Mouse (Mus musculus) cerebellum, adult (tissue): ENCODE results near the gene Hectd2.

Experiments used
- ATAC-seq: cut with Nextera tagmentation; 2 replicates; pipeline ENCODE4 v1.9.2; 2017; ENCODE audit warnings: mild to moderate bottlenecking, moderate library complexity, mixed read lengths; ENCODE audit not compliant: insufficient number of reproducible peaks, low FRiP score, low TSS enrichment

Hectd2 gene

DNA sequence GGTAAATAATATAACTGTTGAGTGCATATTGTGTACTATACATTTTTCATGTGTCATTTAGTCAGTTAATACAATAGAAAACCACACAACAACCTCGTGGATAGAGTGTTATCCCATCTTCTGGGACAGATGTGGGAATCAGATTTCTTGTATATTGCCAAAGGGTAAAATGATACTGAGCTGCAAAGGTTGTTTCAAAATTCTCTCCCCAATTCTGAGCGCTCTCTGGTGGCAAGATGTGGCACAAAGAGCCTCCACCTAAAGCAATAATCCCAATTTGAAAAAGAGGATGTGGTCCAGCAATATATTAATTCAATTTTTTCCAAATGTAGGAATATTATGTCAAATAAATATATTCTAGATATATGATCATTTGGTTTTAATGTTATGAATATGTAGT lies 5.7 kb downstream of the Hectd2 start:
- no peak for ATAC-seq

DNA sequence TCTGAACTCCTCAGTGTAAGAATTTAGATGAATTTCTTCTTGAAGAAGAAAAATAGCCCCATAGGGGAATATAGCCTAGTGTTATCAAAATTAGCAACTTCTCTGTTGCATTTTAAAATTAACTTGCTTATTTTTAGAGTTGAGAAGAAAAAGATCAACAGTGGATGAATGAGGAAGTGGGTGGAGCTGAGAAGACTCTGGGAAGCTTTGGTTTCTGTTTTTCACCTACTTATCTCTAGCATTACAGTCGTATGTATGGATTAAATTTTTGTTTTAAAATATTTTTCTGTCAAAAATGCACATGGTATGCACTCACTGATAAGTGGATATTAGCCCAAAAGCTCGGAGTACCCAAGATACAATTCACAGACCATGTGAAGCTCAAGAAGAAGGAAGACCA lies 6.7 kb downstream of the Hectd2 start:
- no peak for ATAC-seq

DNA sequence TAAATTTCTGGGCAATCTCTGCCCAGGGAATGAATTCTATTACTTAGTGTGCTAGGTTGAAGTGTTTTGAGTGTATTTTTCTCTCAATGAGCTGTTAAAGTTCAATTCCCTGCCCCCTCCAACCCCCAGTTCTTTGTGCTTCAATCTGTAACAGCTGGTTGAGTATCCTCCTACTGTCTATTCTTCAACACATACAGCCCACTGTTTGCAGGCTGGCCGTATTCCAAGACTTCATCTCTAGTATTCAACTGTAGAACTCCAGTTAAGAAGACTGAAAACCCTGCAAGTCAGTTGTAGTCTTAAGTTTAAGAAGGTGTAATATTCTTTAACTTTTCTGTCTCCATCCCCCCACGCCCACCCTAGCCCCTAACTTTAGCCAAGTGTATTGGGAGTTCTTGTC lies 10.0 kb downstream of the Hectd2 start:
- ATAC-seq = no peak

DNA sequence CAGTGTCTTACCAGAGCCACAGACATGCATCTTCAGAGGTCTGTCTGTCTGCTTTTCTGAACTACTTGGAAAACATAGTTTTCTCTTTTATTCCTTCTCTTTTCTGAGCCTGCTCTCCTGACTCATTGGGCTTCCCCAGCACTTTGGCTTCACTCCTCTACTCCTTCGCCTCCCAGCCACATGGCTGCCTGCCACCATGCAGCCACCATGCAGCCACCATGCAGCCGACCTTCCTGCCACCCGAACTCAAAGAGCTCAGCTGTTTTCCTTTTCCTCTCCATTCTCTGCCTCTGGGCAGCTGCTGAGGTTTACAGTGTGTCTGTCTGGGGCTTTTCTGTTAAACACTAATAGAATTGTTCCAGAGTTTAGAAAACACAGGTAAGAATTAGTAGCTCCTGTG lies 19.5 kb downstream of the Hectd2 start:
- no peak for ATAC-seq

DNA sequence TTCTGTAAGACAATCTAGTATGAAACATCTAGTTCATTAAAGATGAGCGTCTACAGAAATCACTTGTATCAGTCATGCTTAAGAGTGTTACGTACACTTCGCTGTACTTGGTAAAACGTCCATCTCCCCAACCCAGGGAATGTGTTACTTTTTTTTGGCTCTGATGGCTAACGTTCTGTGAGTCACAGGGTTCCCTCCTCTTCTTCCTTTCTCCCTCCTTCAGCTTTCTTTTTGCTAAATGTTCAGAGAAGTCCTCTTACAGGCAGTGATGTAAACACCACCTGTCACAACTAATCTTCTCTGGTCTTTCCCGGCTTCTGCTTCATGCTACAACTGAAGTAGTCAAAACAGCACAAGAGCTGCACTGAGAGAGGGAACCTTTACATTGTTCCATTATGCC lies 20.7 kb downstream of the Hectd2 start:
- ATAC-seq = no peak

DNA sequence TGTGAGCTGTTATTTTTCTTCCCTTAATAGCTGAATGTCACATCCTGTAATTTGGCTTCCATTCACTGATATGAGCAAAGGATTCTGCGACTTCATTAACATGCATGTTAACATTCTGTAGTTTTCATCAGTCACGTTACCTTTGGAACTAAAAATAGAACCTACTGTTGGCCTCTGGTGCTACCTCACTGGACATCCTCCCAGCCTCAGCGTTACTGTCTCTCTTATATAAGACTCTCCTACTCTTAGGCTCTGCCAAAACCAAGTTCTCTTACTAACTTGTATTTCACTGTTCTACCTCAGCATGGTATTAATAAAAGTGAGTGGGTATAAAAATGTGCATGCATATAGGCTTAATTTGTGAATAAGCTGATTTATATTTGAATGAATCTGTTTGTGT lies 26.4 kb downstream of the Hectd2 start:
- 0 out of 2 replicates have a peak, but pooled peaks have one; percentile 58 for ATAC-seq

DNA sequence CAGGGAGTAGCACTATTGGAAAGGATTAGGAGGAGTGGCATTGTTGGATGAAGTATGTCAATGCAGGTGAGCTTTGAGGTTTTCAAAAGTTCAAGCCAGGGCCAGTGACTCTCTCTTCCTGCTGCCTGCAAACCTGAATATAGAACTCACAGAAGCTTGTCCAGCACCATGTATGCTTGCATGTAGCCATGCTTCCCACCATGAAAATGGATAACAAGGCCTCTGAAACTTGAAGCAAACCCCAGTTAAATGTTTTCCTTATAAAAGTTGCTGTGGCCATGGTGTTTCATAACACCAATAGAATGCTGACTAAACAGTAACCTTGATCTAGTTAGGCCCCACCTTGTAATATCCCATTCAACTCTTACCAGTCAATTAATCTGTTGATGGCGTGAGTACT lies 27.7 kb downstream of the Hectd2 start:
- ATAC-seq = no peak

DNA sequence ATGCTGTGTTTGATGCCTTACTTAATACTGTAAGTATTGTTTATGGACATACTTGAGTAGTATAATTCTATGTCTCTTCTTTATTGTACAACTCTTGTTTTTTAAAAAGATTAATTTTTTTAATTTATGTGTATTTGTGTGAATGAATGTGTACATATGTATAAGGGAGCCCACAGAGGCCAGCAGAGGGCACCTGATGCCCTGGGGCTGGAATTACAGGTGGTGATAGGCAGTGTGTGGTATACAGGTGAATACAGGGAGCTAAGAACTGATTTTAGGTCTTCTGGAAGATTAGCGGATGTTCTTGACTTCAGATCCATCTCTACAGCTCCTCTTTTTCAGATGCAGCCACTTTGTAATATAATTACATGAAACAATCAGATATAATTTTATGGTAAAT lies 31.1 kb downstream of the Hectd2 start:
- ATAC-seq = no peak

DNA sequence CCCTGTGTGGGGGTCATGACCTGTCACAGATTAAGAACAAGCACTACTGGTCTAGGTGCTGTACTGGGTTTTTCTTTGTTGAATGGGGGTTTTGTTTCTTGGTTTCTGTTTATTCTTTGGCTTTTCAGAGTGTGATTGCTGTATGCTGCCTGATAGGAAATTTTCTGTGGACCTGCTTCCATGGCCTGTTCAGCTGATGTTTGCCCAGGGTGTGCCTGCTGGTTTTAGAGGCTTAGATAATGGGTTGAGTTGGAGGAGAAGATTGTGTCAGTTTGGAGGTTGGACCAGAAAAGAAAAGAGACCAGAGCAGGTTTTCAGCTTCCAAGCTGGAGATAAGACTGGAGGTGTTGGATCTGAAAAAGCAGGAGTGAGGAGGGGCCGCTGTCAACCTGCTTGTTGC lies 40.0 kb downstream of the Hectd2 start:
- ATAC-seq = no peak

DNA sequence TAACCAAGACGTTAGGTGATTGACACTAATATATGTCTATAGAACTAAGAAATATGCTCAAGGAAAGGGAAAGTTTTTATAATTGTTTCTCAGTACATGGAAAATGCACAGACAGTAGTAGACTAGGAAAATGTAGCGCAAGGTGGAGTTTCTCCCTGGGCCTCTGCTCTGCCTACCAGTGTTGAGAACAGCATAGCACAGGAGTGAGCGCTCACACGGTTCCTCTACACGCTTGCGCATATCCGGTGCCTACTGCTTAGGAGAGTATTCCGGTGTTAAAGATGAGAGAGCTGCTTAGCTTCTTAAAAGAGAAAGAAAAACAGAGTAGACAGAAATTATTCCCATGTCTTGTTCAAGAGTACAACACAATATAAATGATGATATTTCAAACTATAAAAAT lies 47.4 kb downstream of the Hectd2 start:
- ATAC-seq = no peak

DNA sequence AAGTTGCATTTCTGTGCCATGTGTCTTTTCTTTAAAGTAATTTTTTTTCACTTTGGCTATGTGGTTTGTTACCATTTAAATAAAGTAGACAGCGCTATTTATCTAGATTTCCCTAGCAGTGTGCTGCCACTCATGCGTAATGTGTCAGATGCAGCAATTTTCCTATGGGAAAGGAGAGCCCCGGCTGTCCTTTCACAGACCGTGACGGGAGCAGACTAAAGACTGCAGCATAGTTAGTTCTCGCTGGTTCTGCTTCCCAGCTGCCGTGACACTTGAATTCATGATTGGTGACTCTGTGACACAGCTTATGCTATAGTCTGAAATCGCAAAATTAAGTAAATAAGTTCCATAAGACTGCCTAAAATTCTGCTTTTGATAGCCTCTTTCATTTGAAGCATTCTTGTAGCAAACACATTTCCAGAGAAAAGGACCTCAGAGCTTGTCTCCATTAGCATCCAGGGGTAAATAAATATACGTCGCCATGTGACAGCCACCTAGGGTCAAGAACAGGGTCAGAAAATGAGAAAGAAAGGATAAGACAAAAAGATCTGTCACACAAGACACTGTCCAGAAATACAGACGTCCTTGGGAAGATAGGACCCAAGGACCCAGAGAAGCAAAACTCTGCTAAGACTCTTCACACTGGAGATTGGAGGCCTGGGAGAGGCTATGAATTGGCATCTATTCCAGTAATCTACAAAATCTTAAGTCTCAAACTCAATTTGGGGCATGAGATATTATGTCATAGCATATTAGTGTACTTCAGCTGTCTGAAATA lies 48.3 kb downstream of the Hectd2 start:
- ATAC-seq = no peak

DNA sequence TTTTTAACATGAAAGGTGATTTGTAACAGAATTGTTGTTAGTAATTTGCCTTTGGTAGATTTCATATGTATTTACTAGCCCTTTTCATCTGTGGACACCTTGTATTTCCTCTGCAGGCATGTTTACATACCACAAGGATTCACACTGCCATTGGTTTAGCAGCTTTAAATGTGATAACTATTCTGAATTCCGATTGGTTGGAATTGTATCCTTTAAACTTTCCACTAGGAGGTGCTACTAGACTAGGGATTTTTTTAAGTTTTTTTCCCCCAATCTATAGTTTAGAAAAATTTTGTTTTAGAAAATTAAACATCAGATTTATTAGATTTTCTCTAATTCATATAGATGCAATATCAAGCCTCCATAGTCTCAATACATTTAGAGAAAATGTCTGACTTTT lies 51.8 kb downstream of the Hectd2 start:
- no peak for ATAC-seq

DNA sequence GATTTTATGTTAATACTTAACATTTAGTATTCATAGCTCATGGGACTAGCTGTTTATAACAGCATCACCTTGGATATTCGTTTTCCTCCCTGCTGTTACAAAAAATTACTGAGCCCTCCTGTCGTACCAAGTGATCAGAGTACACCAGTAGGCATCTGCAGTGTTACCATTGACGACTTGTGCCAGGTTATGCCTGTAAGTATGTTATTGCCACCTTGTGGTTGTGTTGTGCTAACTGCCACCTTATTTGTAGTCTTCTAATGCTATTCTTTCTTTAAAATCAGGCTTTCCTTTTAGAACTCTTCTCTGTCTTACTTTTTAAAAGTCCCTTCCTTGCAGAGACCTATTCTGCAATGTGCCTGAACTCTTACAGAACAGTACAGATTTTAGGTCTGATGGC lies 54.8 kb downstream of the Hectd2 start:
- no peak for ATAC-seq

DNA sequence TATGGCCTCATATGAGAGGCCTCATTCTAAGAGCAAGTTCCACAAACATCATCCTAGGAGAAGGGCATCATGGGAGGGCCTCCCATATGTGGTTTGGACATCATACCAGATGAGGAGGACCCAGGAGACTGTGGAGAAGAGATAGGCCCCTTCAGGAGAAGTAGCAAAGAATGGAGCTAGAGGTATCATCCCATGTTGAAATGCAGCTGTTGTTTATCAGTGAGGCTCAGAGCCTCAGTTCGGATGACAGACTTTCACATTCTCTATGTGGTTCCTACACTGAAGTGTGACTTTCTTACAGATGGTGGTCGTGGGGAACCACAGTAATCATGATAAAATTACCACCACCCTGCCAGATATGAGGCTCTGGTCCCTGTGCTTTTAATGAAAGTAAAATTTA lies 55.9 kb downstream of the Hectd2 start:
- ATAC-seq = no peak

DNA sequence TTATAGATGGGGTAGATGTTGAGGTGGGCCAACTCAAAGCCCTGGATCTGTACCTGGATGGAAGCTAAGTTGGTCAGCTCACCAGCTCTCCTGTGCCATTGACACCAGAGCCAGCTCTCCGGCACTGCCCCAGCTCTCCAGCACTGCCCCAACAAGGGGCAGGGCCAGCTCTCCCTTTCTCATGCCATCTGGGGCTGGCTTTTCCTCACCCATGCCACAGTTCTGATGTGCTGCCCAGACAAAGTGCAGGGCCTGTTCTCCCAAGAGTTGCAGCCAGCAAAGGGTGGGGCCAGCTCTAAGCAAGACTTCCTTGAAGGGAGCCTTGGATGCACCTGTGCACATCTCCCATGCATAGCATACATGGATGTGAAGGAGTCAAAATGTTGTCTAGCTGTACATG lies 71.5 kb downstream of the Hectd2 start:
- ATAC-seq = no peak

DNA sequence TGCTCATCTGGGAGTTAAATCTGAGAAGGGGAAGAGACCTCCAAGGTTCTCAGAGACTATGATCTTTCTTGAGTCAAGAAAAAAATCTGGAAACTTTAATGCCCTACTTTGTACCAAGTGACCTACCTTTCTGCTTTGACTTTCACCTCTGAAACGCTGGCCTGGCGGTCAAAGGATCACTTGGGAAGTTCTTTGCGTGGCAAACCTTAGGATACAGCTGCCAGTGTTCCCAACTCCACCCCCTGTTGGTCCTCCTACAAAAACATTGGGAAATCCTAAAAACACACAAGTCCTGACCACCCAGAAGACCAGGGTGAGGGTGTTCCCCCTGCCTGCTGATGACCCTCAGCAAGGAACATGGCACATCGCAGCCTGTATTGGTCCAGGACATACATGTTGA lies 72.4 kb downstream of the Hectd2 start:
- ATAC-seq = no peak

DNA sequence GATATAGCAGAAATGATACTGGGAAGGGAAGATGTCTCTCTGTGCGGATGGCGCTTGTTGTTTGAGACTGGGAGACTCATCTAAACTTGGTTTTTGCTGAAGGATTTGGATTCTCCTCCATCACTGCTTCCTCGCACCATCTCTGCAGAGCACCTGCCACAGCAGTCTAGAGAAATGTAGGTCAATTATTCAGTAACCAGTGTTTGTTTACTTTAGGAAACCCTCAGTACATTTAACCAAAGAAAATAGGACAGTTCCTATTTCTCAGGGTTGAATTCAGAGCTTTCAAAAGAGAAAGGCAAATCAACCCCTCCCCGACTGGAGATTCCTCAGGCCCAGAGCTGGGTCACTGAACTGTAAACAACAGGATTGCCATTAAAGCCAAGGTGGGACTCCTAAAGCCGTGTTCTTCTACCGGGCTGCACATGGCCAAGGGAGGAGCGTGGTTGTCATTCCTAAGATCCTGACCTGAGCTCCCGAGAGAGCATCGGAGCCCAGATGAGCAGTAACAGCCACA lies 75.0 kb downstream of the Hectd2 start:
- no peak for ATAC-seq

DNA sequence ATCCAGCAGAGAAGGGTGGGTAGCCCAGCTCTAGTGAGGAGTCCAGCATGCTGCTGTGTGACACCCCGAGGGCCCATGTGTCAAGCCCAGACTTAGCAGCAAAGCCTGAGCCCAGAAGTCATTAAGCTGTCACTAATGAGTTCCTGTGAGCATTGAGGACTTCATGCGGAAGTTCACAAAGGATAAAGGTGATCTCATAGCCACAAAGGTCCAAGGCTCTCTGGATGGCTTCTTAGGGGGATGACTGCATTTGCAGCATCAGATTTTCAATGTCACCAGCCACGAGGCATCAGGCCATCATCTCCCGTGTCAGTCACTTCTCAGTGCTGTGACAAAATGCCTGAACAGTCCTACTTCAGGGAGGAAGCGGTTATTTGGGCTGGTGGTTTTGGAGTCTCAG lies 75.9 kb downstream of the Hectd2 start:
- no peak for ATAC-seq

DNA sequence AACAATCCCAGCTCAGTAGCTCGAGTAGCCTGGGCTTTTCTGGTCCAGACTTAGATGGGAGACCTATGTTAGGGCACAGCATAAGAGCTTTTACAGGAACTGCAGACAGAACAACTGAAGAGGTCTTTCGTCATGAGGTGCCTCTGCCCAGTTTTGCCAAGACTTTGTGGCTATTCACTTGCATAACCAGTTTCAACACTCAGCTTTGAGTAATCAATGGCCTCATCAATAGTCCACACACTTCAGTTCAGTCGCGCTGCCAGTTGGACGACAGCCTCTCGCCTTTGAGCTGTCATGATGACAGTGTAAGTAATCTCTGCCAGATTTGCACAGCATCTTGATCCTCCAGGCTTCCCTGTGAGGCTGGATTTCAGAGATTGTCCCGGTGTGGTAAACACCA lies 80.3 kb downstream of the Hectd2 start:
- no peak for ATAC-seq

DNA sequence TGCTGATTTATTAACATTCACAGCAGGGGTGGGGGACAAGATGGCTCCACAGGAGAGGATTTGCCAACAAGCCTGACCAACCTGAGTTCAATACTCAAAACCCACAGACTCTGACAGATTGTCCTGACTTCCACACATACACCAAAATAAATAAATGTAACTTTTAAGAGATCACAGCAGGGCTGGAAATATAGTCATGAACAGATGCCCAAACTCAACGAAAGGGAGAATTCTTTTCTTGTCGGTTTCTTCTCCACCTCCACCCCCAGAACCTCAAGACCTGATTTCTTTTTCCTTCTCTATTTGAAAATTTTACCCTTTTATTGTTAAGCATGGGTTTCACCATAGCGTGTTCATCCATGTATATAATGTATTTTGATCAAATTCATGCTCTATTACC lies 82.8 kb downstream of the Hectd2 start:
- no peak for ATAC-seq

DNA sequence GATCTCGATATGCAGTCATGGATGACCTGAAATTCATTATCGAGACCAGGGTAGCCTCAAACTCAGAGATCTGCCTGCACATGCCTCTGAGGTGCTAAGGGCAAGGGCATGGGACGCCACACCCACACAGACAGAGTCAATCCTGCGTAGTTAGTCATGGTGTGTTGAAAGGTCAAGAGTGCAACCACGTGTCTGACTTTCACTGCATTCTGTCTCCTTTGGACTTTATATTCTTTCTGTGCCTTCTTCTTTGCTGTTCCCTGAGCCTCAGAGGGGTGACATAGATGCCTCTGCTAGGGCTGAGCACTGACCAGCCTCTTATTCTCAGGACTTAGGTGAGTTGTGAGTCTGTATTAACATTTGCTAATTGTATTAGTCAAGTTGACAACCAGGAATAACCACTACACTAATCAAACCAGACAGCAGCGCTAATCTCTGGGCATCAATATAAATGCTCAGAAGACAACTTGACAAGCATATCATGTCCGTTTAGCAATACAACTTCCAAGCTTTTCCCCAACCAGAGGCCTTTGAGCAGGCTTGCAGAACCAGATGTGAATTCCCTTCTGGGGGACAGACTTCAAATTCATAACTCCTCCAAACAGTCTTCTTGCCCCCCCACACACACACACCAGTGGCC lies 83.6 kb downstream of the Hectd2 start:
- no peak for ATAC-seq

DNA sequence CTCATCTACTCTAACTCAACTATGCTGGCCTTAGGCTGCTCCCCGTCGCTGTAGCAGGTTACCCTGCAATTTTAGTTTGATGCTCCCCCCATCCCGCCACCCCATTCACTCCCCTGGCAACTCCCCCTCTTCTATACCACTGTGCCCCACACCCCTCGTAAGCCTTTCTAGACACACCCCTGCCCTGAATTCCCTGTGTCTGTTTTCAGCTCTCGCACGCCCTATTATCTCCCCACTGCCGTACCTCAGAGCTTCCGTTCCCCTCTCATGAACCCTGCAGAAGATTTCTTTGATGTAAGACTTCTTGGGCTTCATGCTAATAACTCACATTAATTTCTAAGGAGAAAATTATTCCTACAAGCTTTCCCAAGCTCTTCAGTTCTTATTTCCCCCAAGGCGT lies 84.6 kb downstream of the Hectd2 start:
- no peak for ATAC-seq
